Mouse (Mus musculus) embryonic facial prominence, embryonic 14.5 days (tissue): Measurements from ENCODE around the gene Nkpd1. TPM values are rescaled to one million over a fixed set of nuclear protein-coding genes. Genes with fewer than 3 reads are reported as not detected.
A peak's percentile ranks its signal among the peaks of the same experiment; 100 is the strongest.

Source experiments
- ATAC-seq: fragments of 200-750 bp; cut with Nextera tagmentation; 2 replicates; pipeline ENCODE4 v1.8.0; 2017; ENCODE audit warnings: low read depth, moderate number of reproducible peaks, moderate TSS enrichment
- DNase-seq: peaks from one replicate; pipeline ENCODE4 v3.0.0-alpha.2; 2015; ENCODE audit warnings: low spot score
- H3K27ac ChIP-seq: fragments of 300-500 bp; sonication (generic); replicated peaks from 2 replicates; pipeline ENCODE4 v1.5.1; 2014; ENCODE audit warnings: low read depth, mild to moderate bottlenecking, low read length, moderate library complexity
- H3K27me3 ChIP-seq: fragments of 300-500 bp; sonication (generic); replicated peaks from 2 replicates; pipeline ENCODE4 v1.6.1; 2014; ENCODE audit warnings: low read length; ENCODE audit not compliant: control insufficient read depth, insufficient read depth
- H3K36me3 ChIP-seq: fragments of 300-500 bp; sonication (generic); 2 replicates; pipeline ENCODE4 v1.6.1; 2014; ENCODE audit warnings: low read length, mixed read lengths; ENCODE audit not compliant: control insufficient read depth, insufficient read depth
- H3K4me1 ChIP-seq: fragments of 300-500 bp; sonication (generic); 2 replicates; pipeline ENCODE4 v1.6.1; 2014; ENCODE audit warnings: antibody characterized with exemption, low read length; ENCODE audit not compliant: control insufficient read depth, insufficient read depth
- H3K4me2 ChIP-seq: fragments of 300-500 bp; sonication (generic); 2 replicates; pipeline ENCODE4 v1.6.1; 2014; ENCODE audit warnings: low read depth, mild to moderate bottlenecking, low read length, moderate library complexity, mixed read lengths
- H3K4me3 ChIP-seq: fragments of 300-500 bp; sonication (generic); 2 replicates; pipeline ENCODE4 v1.5.1; 2014; ENCODE audit warnings: low read depth, mild to moderate bottlenecking, low read length
- H3K9ac ChIP-seq: fragments of 300-500 bp; sonication (generic); 2 replicates; pipeline ENCODE4 v1.6.1; 2014; ENCODE audit warnings: low read depth, mild to moderate bottlenecking, low read length, moderate library complexity, mixed read lengths
- H3K9me3 ChIP-seq: fragments of 300-500 bp; sonication (generic); 2 replicates; pipeline ENCODE4 v1.6.1; 2016; ENCODE audit warnings: low read length; ENCODE audit not compliant: control insufficient read depth
- WGBS: fragments of 180-500 bp; shearing (Covaris S2); extraction: QIAGEN DNeasy Blood & Tissue Kit; methylation state at CpG from one replicate; pipeline ENCODE4 v1.1.7; 2014; 5-methylcytosine and 5-hydroxymethylcytosine counted together
- polyA plus RNA-seq: library from polyadenylated mRNA; unstranded; fragments of >200 nt; fragmentation: Nextera tagmentation; extraction: Ambion mirVana; gene quantifications from 2 replicates; pipeline ENCODE4 v1.2.1, GENCODE M21; 2014

Nkpd1 gene
- polyA plus RNA-seq, 1 experiment from 2014 or later = 0.42 TPM

- WGBS = 63% methylated on average over 2 of the region's 2 CpGs
- Histone ChIP-seq H3K4me2 (no peak overlapping the region), H3K9ac (no peak overlapping the region), H3K4me1 (peaks cover 8% of the 10 kb centered on the region; the same call in 1 of the 2 replicates), H3K4me3 (no peak overlapping the region), H3K27ac (no peak overlapping the region), H3K36me3 (peaks cover 18% of the 10 kb centered on the region), H3K27me3 (peaks cover 56% of the 10 kb centered on the region), H3K9me3 (no peaks in the 10 kb centered on the region)
- no peak for ATAC-seq
- DNase-seq = no peak
These were observed 7.5 kb downstream of the Nkpd1 start for GRCm38 (mm10) chr7:19525105-19525481.

- Histone ChIP-seq H3K9me3 (no peaks in the 10 kb centered on the region), H3K4me2 (no peak overlapping the region), H3K27ac (no peak overlapping the region), H3K36me3 (peaks cover 68% of the 10 kb centered on the region), H3K9ac (no peak overlapping the region), H3K4me1 (no peaks in the 10 kb centered on the region), H3K27me3 (no peaks in the 10 kb centered on the region), H3K4me3 (no peak overlapping the region)
- WGBS = 71% methylated on average over 10 of the region's 10 CpGs
- ATAC-seq = peak; percentile 31; the same call in 1 of the 2 replicates
- no peak for DNase-seq
These were observed 13.4 kb downstream of the Nkpd1 start for GRCm38 (mm10) chr7:19531077-19531476.

- no peaks in the 10 kb centered on the region for H3K27me3 ChIP-seq
- H3K4me1 ChIP-seq = no peaks in the 10 kb centered on the region
- 84% methylated on average over 14 of the region's 14 CpGs for WGBS
- no peak overlapping the region for H3K4me3 ChIP-seq
- H3K4me2 ChIP-seq = no peak overlapping the region
- ATAC-seq (0 out of 2 replicates have a peak, but pooled peaks have one; percentile 24), DNase-seq (peak; percentile 68)
- no peak overlapping the region for H3K9ac ChIP-seq
- peaks cover 68% of the 10 kb centered on the region for H3K36me3 ChIP-seq
- H3K27ac ChIP-seq = 0 out of 2 replicates have a peak overlapping the region, but pooled peaks have one; percentile 10
- H3K9me3 ChIP-seq = no peaks in the 10 kb centered on the region
These were observed 14.6 kb downstream of the Nkpd1 start for GRCm38 (mm10) chr7:19532240-19532639.

- no peak overlapping the region for H3K27ac ChIP-seq
- ATAC-seq (no peak), DNase-seq (no peak)
- no peaks in the 10 kb centered on the region for H3K27me3 ChIP-seq
- no peaks in the 10 kb centered on the region for H3K4me1 ChIP-seq
- H3K4me2 ChIP-seq = no peak overlapping the region
- H3K36me3 ChIP-seq = peaks cover 60% of the 10 kb centered on the region
- 88% methylated on average over 10 of the region's 10 CpGs for WGBS
- H3K4me3 ChIP-seq = no peak overlapping the region
- H3K9me3 ChIP-seq = no peaks in the 10 kb centered on the region
- no peak overlapping the region for H3K9ac ChIP-seq
These were observed 17.0 kb downstream of the Nkpd1 start for GRCm38 (mm10) chr7:19534676-19535075.

- Histone ChIP-seq H3K36me3 (0 out of 2 replicates have a peak, but pooled peaks cover 5% of the 10 kb centered on the region), H3K9ac (no peak overlapping the region), H3K27ac (no peak overlapping the region), H3K4me2 (no peak overlapping the region), H3K9me3 (no peaks in the 10 kb centered on the region), H3K27me3 (no peaks in the 10 kb centered on the region), H3K4me1 (peaks cover 11% of the 10 kb centered on the region; the same call in 1 of the 2 replicates), H3K4me3 (no peak overlapping the region)
- WGBS = 75% methylated on average over 2 of the region's 2 CpGs
- DNase-seq = no peak
- ATAC-seq = no peak
These were observed 23.3 kb downstream of the Nkpd1 start for GRCm38 (mm10) chr7:19540771-19541566.

GRCm38 (mm10) chr7:19541681-19542154 is 24.1 kb downstream of the Nkpd1 start:
- Histone ChIP-seq H3K36me3 (0 out of 2 replicates have a peak, but pooled peaks cover 5% of the 10 kb centered on the region), H3K4me1 (peaks cover 11% of the 10 kb centered on the region; the same call in 1 of the 2 replicates), H3K27me3 (no peaks in the 10 kb centered on the region), H3K9ac (no peak overlapping the region), H3K27ac (no peak overlapping the region), H3K4me2 (no peak overlapping the region), H3K4me3 (no peak overlapping the region), H3K9me3 (no peaks in the 10 kb centered on the region)
- ATAC-seq = no peak
- 77% methylated on average over 7 of the region's 7 CpGs for WGBS
- DNase-seq = no peak

- Histone ChIP-seq H3K4me2 (no peak overlapping the region), H3K9ac (no peak overlapping the region), H3K4me3 (no peak overlapping the region), H3K9me3 (no peaks in the 10 kb centered on the region), H3K27ac (peak overlapping the region; percentile 33; the same call in 1 of the 2 replicates), H3K27me3 (no peaks in the 10 kb centered on the region), H3K4me1 (peaks cover 11% of the 10 kb centered on the region; the same call in 1 of the 2 replicates), H3K36me3 (0 out of 2 replicates have a peak, but pooled peaks cover 5% of the 10 kb centered on the region)
- DNase-seq = peak; percentile 79
- ATAC-seq = peak; percentile 78
- WGBS = 68% methylated on average over 8 of the region's 8 CpGs
These were observed 24.6 kb downstream of the Nkpd1 start for GRCm38 (mm10) chr7:19542155-19542691.

- Histone ChIP-seq H3K9me3 (no peaks in the 10 kb centered on the region), H3K4me1 (peaks cover 11% of the 10 kb centered on the region; the same call in 1 of the 2 replicates), H3K4me2 (no peak overlapping the region), H3K9ac (no peak overlapping the region), H3K27ac (no peak overlapping the region), H3K36me3 (no peaks in the 10 kb centered on the region), H3K27me3 (no peaks in the 10 kb centered on the region), H3K4me3 (no peak overlapping the region)
- 57% methylated on average over 6 of the region's 6 CpGs for WGBS
- ATAC-seq = no peak
- DNase-seq = no peak
These were observed 25.9 kb downstream of the Nkpd1 start for GRCm38 (mm10) chr7:19543584-19543983.
